Comparison of ENCODE assay signal across 8 mouse cellular contexts in the genomic region with DNA sequence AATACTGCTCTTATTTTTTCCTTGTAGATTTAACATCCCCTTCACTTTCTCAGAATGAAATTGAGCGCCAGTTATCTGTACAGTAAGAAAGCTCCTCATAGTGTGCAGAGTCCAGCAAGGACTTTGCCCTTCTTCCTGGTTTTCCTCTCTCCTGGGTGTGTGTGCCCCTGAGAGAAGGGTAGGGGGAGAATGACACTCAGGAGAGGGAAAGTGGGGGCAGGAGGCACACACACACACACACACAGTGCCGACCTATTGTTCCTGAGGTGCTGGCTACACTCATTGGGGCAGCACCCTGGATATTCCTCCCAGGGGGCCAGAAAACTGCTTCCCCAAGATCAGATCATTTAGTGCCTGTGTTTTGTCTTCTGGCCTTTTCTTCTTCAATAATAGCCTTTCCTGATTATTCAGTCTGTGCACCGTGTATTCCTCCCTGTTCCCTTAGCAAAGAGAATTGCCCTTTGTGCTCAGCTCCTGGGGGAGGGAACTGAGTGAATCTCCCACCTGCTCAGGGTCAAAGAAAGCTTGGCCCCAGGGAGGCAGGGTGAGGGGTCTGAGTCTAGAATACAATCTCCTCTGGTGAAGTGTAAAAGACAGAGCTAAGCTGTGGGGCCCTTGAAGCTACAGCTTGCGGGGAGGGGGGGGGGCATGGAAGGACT. TPM values are rescaled to one million over a fixed set of nuclear protein-coding genes. Genes with fewer than 3 reads are reported as not detected.
DNase-seq lines count a peak whose midpoint lies in the region; ATAC-seq and TF ChIP-seq lines count a peak whose summit lies in the region.

No protein-coding gene starts in this region.

- H3K4me2 ChIP-seq in forebrain, postnatal 0 days (ENCODE audit: low read depth), result 0 out of 2 replicates have a peak overlapping the region, but pooled peaks have one; percentile 8

- no peak for TF ChIP-seq CTCF in gastrocnemius, adult 2 months (IDR thresholded peaks at IDR 0.05)
- no peak for TF ChIP-seq CTCF in E14TG2a.4 (conservative IDR thresholded peaks at IDR 0.05; ENCODE audit: low read length)
- TF ChIP-seq CTCF in forebrain, postnatal 0 days (IDR thresholded peaks at IDR 0.05; ENCODE audit: low read depth), result no peak

- H3K9me3 ChIP-seq in E14TG2a.4 (ENCODE audit: low read length), result no peaks in the 10 kb centered on the region
- no peaks in the 10 kb centered on the region for H3K9me3 ChIP-seq in forebrain, postnatal 0 days (ENCODE audit: low read length)
- no peaks in the 10 kb centered on the region for H3K9me3 ChIP-seq in midbrain, embryonic 10.5 days (replicated peaks)

- no peak for ATAC-seq in forebrain, postnatal 0 days

- peaks cover 8% of the 10 kb centered on the region; the same call in 1 of the 2 replicates for H3K27me3 ChIP-seq in E14TG2a.4 (ENCODE audit: insufficient read depth, low read length)
- H3K27me3 ChIP-seq in forebrain, postnatal 0 days (ENCODE audit: insufficient read depth, low read length), result no peaks in the 10 kb centered on the region
- peaks cover 13% of the 10 kb centered on the region; the same call in 1 of the 2 replicates for H3K27me3 ChIP-seq in midbrain, embryonic 10.5 days (ENCODE audit: low read depth, poor library complexity, severe bottlenecking)

- H3K9ac ChIP-seq in forebrain, postnatal 0 days, result 0 out of 2 replicates have a peak overlapping the region, but pooled peaks have one; percentile 6

- 33% methylated on average over 4 of the region's 4 CpGs for WGBS in forebrain, postnatal 0 days
- 33% methylated on average over 4 of the region's 4 CpGs for WGBS in midbrain, embryonic 10.5 days

- H3K27ac ChIP-seq in gastrocnemius, adult 2 months, result peak overlapping the region; percentile 79
- H3K27ac ChIP-seq in forebrain, postnatal 0 days (ENCODE audit: low read depth, low read length), result no peak overlapping the region; the same call in 1 of the 2 replicates
- H3K27ac ChIP-seq in midbrain, embryonic 10.5 days (replicated peaks), result peak overlapping the region; percentile 88

- H3K4me1 ChIP-seq in E14TG2a.4 (replicated peaks; ENCODE audit: low read depth, low read length), result peaks cover 38% of the 10 kb centered on the region
- no peaks in the 10 kb centered on the region for H3K4me1 ChIP-seq in forebrain, postnatal 0 days (ENCODE audit: insufficient read depth)
- H3K4me1 ChIP-seq in midbrain, embryonic 10.5 days, result peaks cover 33% of the 10 kb centered on the region

- no peaks in the 10 kb centered on the region for H3K36me3 ChIP-seq in E14TG2a.4 (ENCODE audit: insufficient read depth, low read length)
- no peaks in the 10 kb centered on the region for H3K36me3 ChIP-seq in forebrain, postnatal 0 days (ENCODE audit: insufficient read depth)
- H3K36me3 ChIP-seq in midbrain, embryonic 10.5 days, result no peaks in the 10 kb centered on the region

- DNase-seq in gastrocnemius, adult 2 months, result no peak
- DNase-seq in gastrocnemius, adult 18-20 months (ENCODE audit: low spot score), result no peak
- no peak for DNase-seq in forebrain, postnatal 0 days
- DNase-seq in midbrain, embryonic 10.5 days (ENCODE audit: low spot score), result peak; percentile 67
- DNase-seq in natural killer cell, adult 2 months (ENCODE audit: low spot score in 2 of 2), result no peak
- no peak for DNase-seq in gastrocnemius, postnatal 4 days (ENCODE audit: low spot score in 2 of 2)
- no peak for DNase-seq in layer of hippocampus, adult 9-11 months

- peak overlapping the region; percentile 65 for H3K4me3 ChIP-seq in gastrocnemius, adult 2 months
- peak overlapping the region; percentile 35; the same call in 1 of the 2 replicates for H3K4me3 ChIP-seq in E14TG2a.4 (replicated peaks; ENCODE audit: low read length)
- H3K4me3 ChIP-seq in forebrain, postnatal 0 days (ENCODE audit: low read depth, low read length), result no peak overlapping the region
- H3K4me3 ChIP-seq in midbrain, embryonic 10.5 days, result peak overlapping the region; percentile 41

- intact Hi-C loops in gastrocnemius, adult 2 months (cut with DNase I), result loop anchor here (2.0 kb wide), 2 partner anchors 66 to 400 kb away; partner anchors contain the start of gene Tiparp

RNA-seq across cellular contexts. Expression of gene Ccnl1, which starts 29.3 kb away (rescaled TPM):
- 10 to 100 TPM; 15.5 to 19.0 TPM for total RNA-seq in gastrocnemius, adult 2 months (2021)
- 10 to 100 TPM; 12.6 to 14.4 TPM for total RNA-seq in gastrocnemius, adult 18-20 months (2021)
- 54.1 and 57.0 TPM in 2 replicates for total RNA-seq in forebrain, postnatal 0 days (2014; rRNA removed)
- 51.5 and 53.1 TPM in 2 replicates for polyA plus RNA-seq in forebrain, postnatal 0 days (2015; fragmentation: Nextera tagmentation; extraction: Ambion mirVana)
- 98.2 and 106 TPM in 2 replicates for polyA plus RNA-seq in midbrain, embryonic 10.5 days (2016; fragmentation: Nextera tagmentation; extraction: Ambion mirVana)
- 10 to 100 TPM; 35.7 to 54.3 TPM for total RNA-seq in gastrocnemius, postnatal 4 days (2021)
